ENCODE assay signal across 8 mouse cellular contexts in genomic region chr7:82625342-82625741, GRCm38 (mm10). TPM values are rescaled to one million over a fixed set of nuclear protein-coding genes. Genes with fewer than 3 reads are reported as not detected.
A peak's percentile ranks its signal among the peaks of the same experiment; 100 is the strongest.
DNase-seq lines count a peak whose midpoint lies in the region; ATAC-seq and TF ChIP-seq lines count a peak whose summit lies in the region.

No protein-coding gene starts in this region.

- H3K9me3 ChIP-seq in intestine, embryonic 14.5 days (ENCODE audit: control insufficient read depth, low read length) = no peaks in the 10 kb centered on the region
- no peaks in the 10 kb centered on the region for H3K9me3 ChIP-seq in intestine, embryonic 16.5 days (ENCODE audit: control insufficient read depth, low read length)
- no peaks in the 10 kb centered on the region for H3K9me3 ChIP-seq in embryonic facial prominence, embryonic 10.5 days

- no peaks in the 10 kb centered on the region for H3K36me3 ChIP-seq in intestine, embryonic 14.5 days (ENCODE audit: control insufficient read depth, insufficient read depth, low read length)
- H3K36me3 ChIP-seq in intestine, embryonic 16.5 days (ENCODE audit: control insufficient read depth, insufficient read depth, low read length) = no peaks in the 10 kb centered on the region
- H3K36me3 ChIP-seq in embryonic facial prominence, embryonic 10.5 days (replicated peaks) = no peaks in the 10 kb centered on the region

- WGBS in intestine, embryonic 14.5 days = 9% methylated on average over 7 of the region's 7 CpGs
- 11% methylated on average over 7 of the region's 7 CpGs for WGBS in intestine, embryonic 16.5 days
- WGBS in embryonic facial prominence, embryonic 10.5 days = 15% methylated on average over 7 of the region's 7 CpGs

- no peak for TF ChIP-seq CTCF in layer of hippocampus, adult 2 months (conservative IDR thresholded peaks at IDR 0.05)

- no peak overlapping the region for H3K4me2 ChIP-seq in intestine, embryonic 14.5 days (ENCODE audit: low read length)
- no peak overlapping the region for H3K4me2 ChIP-seq in intestine, embryonic 16.5 days (ENCODE audit: low read depth, low read length)

- ATAC-seq in intestine, embryonic 14.5 days (replicated peaks; ENCODE audit: low FRiP score, low TSS enrichment, low read depth) = no peak
- no peak for ATAC-seq in intestine, embryonic 16.5 days

- H3K4me1 ChIP-seq in intestine, embryonic 14.5 days (replicated peaks; ENCODE audit: control insufficient read depth, insufficient read depth, low read length) = no peaks in the 10 kb centered on the region
- no peaks in the 10 kb centered on the region for H3K4me1 ChIP-seq in intestine, embryonic 16.5 days (ENCODE audit: control insufficient read depth, insufficient read depth, low read length)
- H3K4me1 ChIP-seq in embryonic facial prominence, embryonic 10.5 days = peaks cover 5% of the 10 kb centered on the region; the same call in 1 of the 2 replicates

- H3K27me3 ChIP-seq in intestine, embryonic 14.5 days (replicated peaks; ENCODE audit: control insufficient read depth, insufficient read depth, low read length) = no peaks in the 10 kb centered on the region
- no peaks in the 10 kb centered on the region for H3K27me3 ChIP-seq in intestine, embryonic 16.5 days (replicated peaks; ENCODE audit: control insufficient read depth, insufficient read depth, low read length)
- no peaks in the 10 kb centered on the region for H3K27me3 ChIP-seq in embryonic facial prominence, embryonic 10.5 days (replicated peaks; ENCODE audit: low read depth, poor library complexity, severe bottlenecking)

- H3K9ac ChIP-seq in intestine, embryonic 14.5 days (ENCODE audit: low read length) = no peak overlapping the region
- no peak overlapping the region for H3K9ac ChIP-seq in intestine, embryonic 16.5 days (ENCODE audit: low read depth, low read length)

- no peak overlapping the region for H3K4me3 ChIP-seq in intestine, embryonic 14.5 days (ENCODE audit: low read depth, low read length)
- H3K4me3 ChIP-seq in intestine, embryonic 16.5 days (ENCODE audit: low read length) = no peak overlapping the region
- H3K4me3 ChIP-seq in embryonic facial prominence, embryonic 10.5 days = no peak overlapping the region
- no peak overlapping the region for H3K4me3 ChIP-seq in layer of hippocampus, adult 2 months

- no peak overlapping the region for H3K27ac ChIP-seq in intestine, embryonic 14.5 days (ENCODE audit: low read depth)
- H3K27ac ChIP-seq in intestine, embryonic 16.5 days (ENCODE audit: low read length) = no peak overlapping the region
- H3K27ac ChIP-seq in embryonic facial prominence, embryonic 10.5 days (replicated peaks) = no peak overlapping the region
- H3K27ac ChIP-seq in layer of hippocampus, adult 2 months = no peak overlapping the region

- DNase-seq in intestine, embryonic 14.5 days (ENCODE audit: low spot score) = peak; percentile 92
- peak; percentile 59 for DNase-seq in Muller cell, postnatal 12 days (ENCODE audit: inconsistent ontology term)
- peak; percentile 80 for DNase-seq in embryonic facial prominence, embryonic 10.5 days (ENCODE audit: low spot score)
- peak; percentile 66 for DNase-seq in lung, postnatal 14 days
- peak; percentile 87 for DNase-seq in thymus, postnatal 4 days
- DNase-seq in frontal cortex, postnatal 25 days (ENCODE audit: low spot score in 2 of 2) = no peak
- DNase-seq in layer of hippocampus, adult 2 months (ENCODE audit: low spot score in 2 of 2) = no peak

RNA-seq across cellular contexts. Expression of gene Saxo2, which starts 23.0 kb away (rescaled TPM):
- polyA plus RNA-seq in intestine, embryonic 14.5 days (2014; fragmentation: Nextera tagmentation; extraction: Ambion mirVana) = 5.9 and 6.1 TPM in 2 replicates
- 2.3 and 3.7 TPM in 2 replicates for polyA plus RNA-seq in intestine, embryonic 16.5 days (2015; fragmentation: Nextera tagmentation; extraction: Ambion mirVana)
- polyA plus RNA-seq in embryonic facial prominence, embryonic 10.5 days (2016; fragmentation: Nextera tagmentation; extraction: Ambion mirVana) = 3.8 and 6.3 TPM in 2 replicates
- total RNA-seq in layer of hippocampus, adult 2 months (2021) = 1 to 10 TPM; 8.0 to 9.3 TPM

RNA-seq across cellular contexts. Expression of gene Efl1, which starts 23.1 kb away (rescaled TPM):
- 31.0 and 32.3 TPM in 2 replicates for polyA plus RNA-seq in intestine, embryonic 14.5 days (2014; fragmentation: Nextera tagmentation; extraction: Ambion mirVana)
- 25.8 and 28.1 TPM in 2 replicates for polyA plus RNA-seq in intestine, embryonic 16.5 days (2015; fragmentation: Nextera tagmentation; extraction: Ambion mirVana)
- polyA plus RNA-seq in embryonic facial prominence, embryonic 10.5 days (2016; fragmentation: Nextera tagmentation; extraction: Ambion mirVana) = 23.1 and 24.0 TPM in 2 replicates
- total RNA-seq in layer of hippocampus, adult 2 months (2021) = 10 to 100 TPM; 18.4 to 20.7 TPM

Comparison
In these comparisons a context has a peak if more than half of its experiments do, and no peak if none do; other contexts are left out.
1. DNase-seq: peak in intestine, embryonic 14.5 days (single experiment), Muller cell, postnatal 12 days (single experiment), embryonic facial prominence, embryonic 10.5 days (single experiment), lung, postnatal 14 days (single experiment) and thymus, postnatal 4 days (single experiment); none in frontal cortex, postnatal 25 days (0 of 2) and layer of hippocampus, adult 2 months (0 of 2).